Mouse (Mus musculus): Measurements from ENCODE around the gene Zfhx2. TPM values are rescaled to one million over a fixed set of nuclear protein-coding genes. Genes with fewer than 3 reads are reported as not detected.
A peak's percentile ranks its signal among the peaks of the same experiment; 100 is the strongest.

Zfhx2 gene
- polyA plus RNA-seq, 1 experiment from 2014 or later = 37.5 TPM

DNA sequence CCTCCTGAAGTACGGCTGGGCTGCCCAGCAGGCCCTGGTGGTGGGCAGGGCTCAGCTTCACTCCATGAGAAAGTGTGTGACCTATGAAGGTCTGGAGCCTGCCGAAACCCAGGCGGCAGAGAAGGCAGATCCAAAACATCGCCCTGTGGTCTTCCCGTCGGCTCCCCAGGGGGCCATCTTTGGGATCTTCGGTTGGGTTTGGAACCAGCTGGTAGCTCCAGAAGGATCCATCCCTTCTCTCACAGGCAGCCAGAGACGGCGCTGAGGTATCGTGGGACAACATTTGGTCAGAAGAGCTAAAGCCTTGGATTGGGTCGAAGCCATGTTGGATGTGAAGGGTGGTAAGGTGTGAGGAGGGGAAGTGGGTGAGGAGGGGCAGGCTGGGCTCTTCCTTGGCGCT, 17.7 kb downstream of the Zfhx2 start:
- 93% methylated on average over 12 of the region's 12 CpGs for WGBS

DNA sequence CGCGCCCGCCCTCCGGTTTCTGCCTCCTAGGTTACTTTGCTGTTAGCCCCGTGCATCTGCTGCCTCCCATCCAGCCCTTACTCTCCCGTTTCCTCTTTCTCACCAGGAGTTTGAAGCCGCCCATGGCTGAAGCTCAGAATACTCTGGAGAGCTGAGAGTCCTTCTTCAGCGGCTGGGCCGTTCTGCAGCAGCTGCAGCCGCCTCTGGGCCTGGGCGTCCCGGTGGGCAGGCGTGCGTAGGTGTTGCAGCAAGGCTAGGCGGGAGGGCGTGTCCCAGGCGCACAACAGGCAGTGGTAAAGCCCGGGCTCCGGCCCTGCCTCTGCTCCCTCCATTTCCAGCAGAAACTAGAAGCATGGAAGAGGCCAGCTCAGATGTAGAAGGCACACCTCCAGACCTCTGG, 20.4 kb downstream of the Zfhx2 start:
- no peaks in the 10 kb centered on the region for H3K9me3 ChIP-seq
- peak overlapping the region; percentile 43; the same call in 1 of the 2 replicates for H3K27ac ChIP-seq
- ATAC-seq (replicated peaks) = no peak
- peaks cover 43% of the 10 kb centered on the region for H3K36me3 ChIP-seq (replicated peaks)
- H3K4me1 ChIP-seq = peaks cover 17% of the 10 kb centered on the region
- 31% methylated on average over 19 of the region's 19 CpGs for WGBS
- no peaks in the 10 kb centered on the region for H3K27me3 ChIP-seq (replicated peaks)
- H3K9ac ChIP-seq = no peak overlapping the region
- no peak overlapping the region for H3K4me3 ChIP-seq
- H3K4me2 ChIP-seq = no peak overlapping the region

More for the DNA sequence above, 17.7 kb downstream of the Zfhx2 start:
- no peak for ATAC-seq (replicated peaks)
- H3K9me3 ChIP-seq = no peaks in the 10 kb centered on the region
- no peak overlapping the region for H3K4me2 ChIP-seq
- H3K27ac ChIP-seq = no peak overlapping the region
- H3K4me3 ChIP-seq = no peak overlapping the region
- H3K9ac ChIP-seq = no peak overlapping the region
- H3K27me3 ChIP-seq (replicated peaks) = no peaks in the 10 kb centered on the region
- H3K36me3 ChIP-seq (replicated peaks) = peaks cover 22% of the 10 kb centered on the region
- H3K4me1 ChIP-seq = peaks cover 43% of the 10 kb centered on the region

DNA sequence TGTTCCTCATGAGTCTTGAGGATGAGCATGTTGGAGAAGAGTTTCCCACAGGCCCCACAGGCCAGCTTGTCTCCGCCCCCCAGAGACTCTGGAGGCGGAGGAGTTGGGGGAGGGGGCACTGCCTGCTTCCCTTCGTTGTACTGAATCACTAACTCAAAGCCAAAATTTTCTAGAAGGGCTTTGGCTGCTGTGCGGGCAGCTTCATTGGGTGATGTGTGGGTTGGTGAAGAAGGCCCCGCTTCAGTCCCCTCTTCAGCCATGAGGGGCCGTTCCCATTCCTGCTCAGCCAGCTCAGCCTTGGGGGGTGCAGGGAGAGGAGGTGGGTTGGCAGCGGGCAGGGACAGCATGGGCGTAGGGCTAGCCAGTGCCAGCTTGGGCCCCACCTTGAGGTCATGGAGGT, 26.1 kb downstream of the Zfhx2 start:
- Histone ChIP-seq H3K9me3 (no peaks in the 10 kb centered on the region), H3K4me1 (peaks cover 20% of the 10 kb centered on the region), H3K4me2 (no peak overlapping the region), H3K9ac (no peak overlapping the region), H3K4me3 (no peak overlapping the region), H3K36me3 (replicated peaks) (peaks cover 56% of the 10 kb centered on the region), H3K27ac (no peak overlapping the region), H3K27me3 (replicated peaks) (no peaks in the 10 kb centered on the region)
- no peak for ATAC-seq (replicated peaks)
- 91% methylated on average over 8 of the region's 8 CpGs for WGBS

DNA sequence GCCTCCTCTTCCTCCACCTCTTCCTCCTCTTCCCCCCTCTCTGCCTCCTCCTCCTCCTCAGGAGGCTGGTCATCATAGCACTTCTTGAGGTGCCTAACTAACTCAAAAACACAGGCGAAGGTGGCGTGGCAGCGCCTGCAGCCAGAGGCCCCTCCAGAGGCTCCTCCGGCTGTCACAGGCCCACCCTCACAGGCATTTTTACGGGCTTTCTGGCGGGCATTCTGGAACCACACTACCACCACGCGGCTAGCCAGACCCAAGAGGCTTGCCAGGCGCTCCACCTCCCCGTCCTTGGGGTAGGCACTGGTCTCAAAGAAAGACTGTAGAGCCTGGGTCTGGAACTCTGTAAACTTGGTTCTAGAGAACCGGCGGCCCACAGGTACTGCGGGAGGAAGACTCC, 26.7 kb downstream of the Zfhx2 start:
- Histone ChIP-seq H3K4me2 (no peak overlapping the region), H3K27me3 (replicated peaks) (no peaks in the 10 kb centered on the region), H3K36me3 (replicated peaks) (peaks cover 56% of the 10 kb centered on the region), H3K27ac (no peak overlapping the region), H3K4me3 (no peak overlapping the region), H3K9me3 (no peaks in the 10 kb centered on the region), H3K4me1 (peaks cover 26% of the 10 kb centered on the region), H3K9ac (no peak overlapping the region)
- WGBS = 91% methylated on average over 13 of the region's 13 CpGs
- no peak for ATAC-seq (replicated peaks)

DNA sequence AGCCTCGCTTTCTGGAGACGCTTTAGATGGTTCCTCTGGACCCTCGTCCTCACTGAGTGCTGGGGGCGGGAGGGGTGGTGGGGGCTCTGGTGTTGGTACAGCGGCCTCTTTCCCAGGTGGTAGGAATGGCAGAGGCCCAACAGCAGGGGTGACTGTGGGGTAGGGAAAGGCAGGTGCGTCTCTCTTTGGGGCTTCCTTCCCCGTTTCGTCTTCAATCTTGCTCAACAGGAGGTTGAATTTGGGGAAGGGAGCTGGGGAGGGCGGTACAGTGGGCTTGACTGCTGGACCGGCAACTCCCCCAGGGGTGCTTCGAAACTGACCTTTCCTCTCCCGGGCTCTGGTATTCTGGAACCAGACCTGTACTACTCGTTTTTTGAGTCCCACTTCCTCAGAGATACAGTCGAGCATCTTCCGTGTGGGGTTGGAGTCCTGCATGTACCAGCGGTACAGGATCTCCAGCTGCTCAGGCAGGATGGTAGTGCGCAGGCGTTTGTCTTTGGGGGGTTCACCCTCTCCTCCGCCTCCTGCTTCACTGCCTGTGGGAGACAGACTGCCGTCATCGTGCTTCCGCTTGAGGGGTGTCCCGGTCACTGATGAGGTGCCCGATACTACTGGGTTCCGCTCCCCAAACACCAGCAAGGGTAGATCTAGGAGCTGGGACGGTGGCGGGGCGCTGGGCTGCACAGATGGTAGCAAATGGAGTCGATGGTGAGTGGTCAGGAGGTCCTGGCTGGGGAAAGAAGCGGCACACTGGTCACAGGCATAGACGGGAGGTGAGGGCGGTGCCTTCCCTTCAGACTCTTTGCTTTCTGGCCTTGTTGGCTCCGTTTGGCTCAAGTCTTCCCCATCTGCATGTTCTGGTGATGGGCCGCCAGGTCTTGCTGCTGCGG, 27.4 kb downstream of the Zfhx2 start:
- H3K27ac ChIP-seq = no peak overlapping the region
- no peaks in the 10 kb centered on the region for H3K27me3 ChIP-seq (replicated peaks)
- peaks cover 30% of the 10 kb centered on the region for H3K4me1 ChIP-seq
- WGBS = 85% methylated on average over 35 of the region's 35 CpGs
- no peak overlapping the region for H3K4me3 ChIP-seq
- no peak overlapping the region for H3K9ac ChIP-seq
- no peaks in the 10 kb centered on the region for H3K9me3 ChIP-seq
- no peak overlapping the region for H3K4me2 ChIP-seq
- H3K36me3 ChIP-seq (replicated peaks) = peaks cover 50% of the 10 kb centered on the region
- no peak for ATAC-seq (replicated peaks)

DNA sequence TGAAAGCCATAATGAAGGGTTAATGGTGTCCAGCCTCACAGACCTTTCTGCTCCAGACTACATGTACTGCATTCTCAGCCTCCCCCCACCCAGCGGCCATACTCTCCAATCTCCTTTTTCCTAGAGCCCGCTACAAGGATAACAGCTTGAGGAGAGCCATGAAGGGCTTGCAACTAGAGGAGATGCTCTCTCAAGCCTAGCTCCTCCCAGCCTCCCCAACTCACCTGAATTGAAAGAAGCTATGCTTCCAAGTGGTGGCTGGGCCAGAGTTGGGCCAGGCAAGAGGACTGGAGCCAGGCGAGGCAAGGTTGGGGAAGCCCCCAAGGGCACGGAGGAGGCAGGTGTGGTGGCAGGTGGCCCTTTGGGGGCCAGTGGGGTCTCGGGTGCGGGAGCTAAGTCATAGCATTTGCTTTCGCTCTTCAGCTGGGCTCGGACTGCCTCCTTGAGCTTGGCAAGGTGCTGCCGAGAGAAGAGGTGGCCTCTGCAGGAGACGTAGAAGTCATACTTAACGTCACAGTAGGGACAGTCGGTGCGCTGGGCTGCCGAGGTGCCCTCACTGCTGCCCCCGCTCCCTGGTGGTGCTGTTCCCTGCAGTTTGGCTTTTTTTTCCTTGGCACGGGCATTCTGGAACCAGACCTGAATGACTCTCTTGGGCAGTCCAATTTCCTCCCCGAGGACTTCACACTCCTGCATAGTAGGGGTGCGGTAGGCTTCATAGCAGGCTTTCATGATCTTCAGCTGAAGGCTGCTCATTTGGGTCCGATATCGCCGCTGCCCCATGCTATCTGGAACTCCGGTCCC, 28.3 kb downstream of the Zfhx2 start:
- H3K27ac ChIP-seq = no peak overlapping the region
- H3K4me3 ChIP-seq = no peak overlapping the region
- 89% methylated on average over 22 of the region's 22 CpGs for WGBS
- H3K36me3 ChIP-seq (replicated peaks) = peaks cover 40% of the 10 kb centered on the region
- H3K9ac ChIP-seq = no peak overlapping the region
- H3K27me3 ChIP-seq (replicated peaks) = no peaks in the 10 kb centered on the region
- no peak overlapping the region for H3K4me2 ChIP-seq
- ATAC-seq (replicated peaks) = no peak
- H3K9me3 ChIP-seq = no peaks in the 10 kb centered on the region
- H3K4me1 ChIP-seq = peaks cover 37% of the 10 kb centered on the region

DNA sequence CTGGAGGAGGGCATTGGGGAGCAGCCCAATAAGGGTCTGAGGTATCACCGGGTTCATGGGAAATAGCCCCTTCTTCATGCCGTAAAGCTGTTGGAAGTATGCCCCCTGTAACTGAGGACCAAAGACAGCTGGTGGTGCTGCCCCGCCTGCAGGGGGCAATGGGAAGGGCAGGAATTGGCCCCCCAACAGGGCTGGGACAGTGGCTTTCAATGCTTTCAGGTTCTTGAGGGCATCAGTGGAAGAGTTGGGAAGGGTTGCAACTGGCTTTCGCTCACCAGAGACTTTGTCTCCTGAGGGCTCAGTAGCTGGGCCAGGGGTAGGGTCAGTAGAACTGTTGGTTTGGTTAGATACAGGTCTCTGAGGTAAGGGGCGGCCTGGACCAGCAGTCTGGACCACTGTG, 29.0 kb downstream of the Zfhx2 start:
- no peak overlapping the region for H3K27ac ChIP-seq
- H3K27me3 ChIP-seq (replicated peaks) = no peaks in the 10 kb centered on the region
- H3K4me1 ChIP-seq = peaks cover 37% of the 10 kb centered on the region
- H3K9me3 ChIP-seq = no peaks in the 10 kb centered on the region
- no peak overlapping the region for H3K4me3 ChIP-seq
- H3K4me2 ChIP-seq = no peak overlapping the region
- H3K36me3 ChIP-seq (replicated peaks) = peaks cover 37% of the 10 kb centered on the region
- WGBS = 92% methylated on average over 5 of the region's 5 CpGs
- 0 out of 2 replicates have a peak overlapping the region, but pooled peaks have one; percentile 4 for H3K9ac ChIP-seq
- ATAC-seq (replicated peaks) = no peak

DNA sequence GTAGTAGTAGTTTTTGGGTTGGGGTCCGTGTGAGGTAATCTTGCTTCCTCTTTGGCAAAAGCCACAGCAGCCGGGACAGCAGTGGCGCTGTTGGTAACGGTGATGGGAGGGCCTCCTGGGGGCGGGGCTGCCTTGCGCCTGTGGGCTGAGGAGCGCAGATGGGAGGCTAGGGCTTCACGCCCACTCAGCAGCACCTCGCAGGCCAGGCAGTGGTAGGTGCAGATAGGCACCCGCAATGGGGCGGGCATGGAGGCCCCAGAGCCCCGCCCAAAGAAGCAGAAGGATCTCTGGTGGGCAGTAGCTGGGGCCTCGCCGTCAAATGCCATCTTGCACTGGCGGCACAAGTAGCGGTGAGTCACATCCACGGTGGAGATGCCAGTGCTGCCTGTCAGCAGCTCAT, 29.5 kb downstream of the Zfhx2 start:
- 34% methylated on average over 17 of the region's 17 CpGs for WGBS
- Histone ChIP-seq H3K27ac (0 out of 2 replicates have a peak overlapping the region, but pooled peaks have one; percentile 15), H3K9me3 (no peaks in the 10 kb centered on the region), H3K4me2 (peak overlapping the region; percentile 9; the same call in 1 of the 2 replicates), H3K4me1 (peaks cover 37% of the 10 kb centered on the region), H3K36me3 (replicated peaks) (peaks cover 33% of the 10 kb centered on the region), H3K9ac (0 out of 2 replicates have a peak overlapping the region, but pooled peaks have one; percentile 4), H3K4me3 (no peak overlapping the region), H3K27me3 (replicated peaks) (no peaks in the 10 kb centered on the region)
- ATAC-seq (replicated peaks) = peak; percentile 29; the same call in 1 of the 2 replicates

DNA sequence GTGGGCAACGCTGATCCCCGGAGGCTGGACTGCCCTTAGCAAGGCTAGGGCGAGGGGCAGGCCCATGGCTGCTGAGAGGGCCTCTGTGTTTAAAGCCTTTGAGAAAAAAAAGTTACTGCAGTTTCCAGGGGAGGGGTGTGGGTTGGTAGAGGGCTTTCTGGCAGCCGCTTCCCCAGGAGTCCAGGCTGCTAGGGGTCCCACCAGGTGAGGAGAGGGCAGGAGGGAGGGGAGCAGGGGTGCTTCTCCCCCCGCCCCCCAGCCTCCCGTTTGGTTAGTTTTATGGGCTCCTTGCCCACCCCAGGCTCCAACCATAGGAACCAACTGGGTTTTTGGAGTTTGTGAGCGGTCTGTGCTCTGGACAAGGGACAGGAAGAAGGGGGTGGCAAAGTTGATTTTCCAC, 30.3 kb downstream of the Zfhx2 start:
- Histone ChIP-seq H3K36me3 (replicated peaks) (peaks cover 27% of the 10 kb centered on the region), H3K4me1 (peaks cover 37% of the 10 kb centered on the region), H3K4me2 (no peak overlapping the region), H3K27ac (no peak overlapping the region), H3K9me3 (no peaks in the 10 kb centered on the region), H3K9ac (no peak overlapping the region), H3K4me3 (no peak overlapping the region), H3K27me3 (replicated peaks) (no peaks in the 10 kb centered on the region)
- ATAC-seq (replicated peaks) = no peak
- 50% methylated on average over 7 of the region's 7 CpGs for WGBS

DNA sequence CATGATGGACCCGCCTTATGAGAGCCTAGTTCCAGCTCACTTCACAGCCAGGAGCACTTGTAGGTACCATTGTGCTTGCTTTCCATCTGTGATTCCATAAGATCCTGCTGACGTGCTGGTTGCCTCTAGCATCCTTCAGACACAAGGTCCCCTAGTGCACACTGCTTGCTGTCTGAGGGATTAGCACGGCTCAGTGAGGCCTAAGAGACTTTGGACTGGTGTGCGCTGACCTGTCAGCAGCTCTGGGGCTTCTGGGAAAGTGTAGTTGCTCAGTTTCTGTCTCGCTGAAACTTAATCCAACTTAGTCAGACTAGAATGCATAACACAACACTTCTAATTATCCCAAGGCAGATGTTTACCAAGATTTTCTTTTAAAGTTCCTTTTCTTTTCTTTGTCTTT, 32.2 kb downstream of the Zfhx2 start:
- no peak for ATAC-seq (replicated peaks)
- no peaks in the 10 kb centered on the region for H3K27me3 ChIP-seq (replicated peaks)
- no peak overlapping the region for H3K4me2 ChIP-seq
- H3K4me3 ChIP-seq = no peak overlapping the region
- H3K9me3 ChIP-seq = no peaks in the 10 kb centered on the region
- H3K9ac ChIP-seq = no peak overlapping the region
- 0 out of 2 replicates have a peak overlapping the region, but pooled peaks have one; percentile 5 for H3K27ac ChIP-seq
- peaks cover 48% of the 10 kb centered on the region for H3K4me1 ChIP-seq
- 24% methylated on average over 5 of the region's 5 CpGs for WGBS
- peaks cover 11% of the 10 kb centered on the region; the same call in 1 of the 2 replicates for H3K36me3 ChIP-seq (replicated peaks)

DNA sequence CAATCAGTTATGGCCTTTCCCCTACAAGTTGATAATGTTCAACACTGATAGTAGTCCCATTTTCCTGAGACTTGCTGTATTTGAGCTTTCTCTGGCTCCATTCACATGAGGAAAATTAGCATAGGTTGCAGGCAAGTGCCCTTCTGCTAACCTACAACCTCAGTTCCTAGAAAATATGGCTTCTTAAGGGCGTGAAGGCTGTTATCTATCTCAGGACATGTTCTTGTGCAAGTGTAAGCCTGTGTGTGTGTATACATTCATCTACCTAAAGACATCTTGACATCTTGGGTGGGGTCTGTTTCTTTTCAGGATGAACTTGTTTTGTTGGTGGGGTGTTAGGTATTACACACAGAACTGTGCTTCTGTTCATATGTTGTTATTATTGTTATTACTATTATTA, 33.1 kb downstream of the Zfhx2 start:
- 92% methylated on average over 1 of the region's 1 CpGs for WGBS
- no peak overlapping the region for H3K9ac ChIP-seq
- H3K27ac ChIP-seq = no peak overlapping the region
- H3K4me2 ChIP-seq = peak overlapping the region; percentile 6; the same call in 1 of the 2 replicates
- peaks cover 5% of the 10 kb centered on the region; the same call in 1 of the 2 replicates for H3K36me3 ChIP-seq (replicated peaks)
- peaks cover 53% of the 10 kb centered on the region for H3K4me1 ChIP-seq
- H3K4me3 ChIP-seq = no peak overlapping the region
- no peak for ATAC-seq (replicated peaks)
- H3K27me3 ChIP-seq (replicated peaks) = no peaks in the 10 kb centered on the region
- H3K9me3 ChIP-seq = no peaks in the 10 kb centered on the region

DNA sequence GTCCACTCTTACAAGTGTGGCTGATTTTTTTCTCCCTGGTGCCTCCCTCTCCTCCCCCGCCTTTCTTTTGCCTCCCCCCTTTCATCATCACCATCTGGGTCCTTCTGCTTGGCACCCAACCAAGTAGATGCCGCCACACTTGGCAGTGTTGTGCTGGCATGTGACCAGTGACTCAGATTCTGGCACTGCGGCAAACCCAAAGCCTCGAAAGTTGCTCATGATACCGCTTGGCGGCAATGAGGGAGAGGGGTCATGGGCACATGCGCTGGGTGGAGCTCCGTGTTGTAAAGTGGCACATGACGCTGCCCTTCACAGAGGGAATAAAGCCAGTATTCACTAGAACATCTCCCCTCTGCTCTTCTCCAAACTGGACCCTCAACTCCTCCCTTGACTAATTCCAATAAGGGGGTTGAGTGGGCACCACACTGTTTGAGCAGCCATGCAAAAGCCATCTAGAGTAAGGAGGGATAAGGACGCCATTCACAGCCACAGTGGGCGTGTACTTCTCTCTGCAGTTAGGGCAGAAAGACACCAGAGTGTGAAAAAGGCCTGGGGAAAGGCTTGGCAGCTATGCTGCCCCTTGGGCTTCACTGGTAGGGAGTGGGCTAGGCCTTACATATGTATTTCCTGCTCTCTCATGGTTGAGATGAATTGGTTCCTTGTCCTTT, 36.8 kb downstream of the Zfhx2 start:
- Histone ChIP-seq H3K4me1 (peaks cover 39% of the 10 kb centered on the region), H3K9me3 (no peaks in the 10 kb centered on the region), H3K4me3 (peak overlapping the region; percentile 35), H3K9ac (no peak overlapping the region), H3K4me2 (peak overlapping the region; percentile 46), H3K27ac (peak overlapping the region; percentile 93), H3K27me3 (replicated peaks) (no peaks in the 10 kb centered on the region), H3K36me3 (replicated peaks) (no peaks in the 10 kb centered on the region)
- ATAC-seq (replicated peaks) = peak; percentile 25
- WGBS = 70% methylated on average over 11 of the region's 11 CpGs

Measured in midbrain, embryonic 15.5 days (tissue).